Mouse (Mus musculus): ENCODE data around the gene Celf2. TPM values are rescaled to one million over a fixed set of nuclear protein-coding genes. Genes with fewer than 3 reads are reported as not detected.

The Celf2 gene
- polyA plus RNA-seq, 1 experiment from 2014 or later, result 164 TPM

DNA sequence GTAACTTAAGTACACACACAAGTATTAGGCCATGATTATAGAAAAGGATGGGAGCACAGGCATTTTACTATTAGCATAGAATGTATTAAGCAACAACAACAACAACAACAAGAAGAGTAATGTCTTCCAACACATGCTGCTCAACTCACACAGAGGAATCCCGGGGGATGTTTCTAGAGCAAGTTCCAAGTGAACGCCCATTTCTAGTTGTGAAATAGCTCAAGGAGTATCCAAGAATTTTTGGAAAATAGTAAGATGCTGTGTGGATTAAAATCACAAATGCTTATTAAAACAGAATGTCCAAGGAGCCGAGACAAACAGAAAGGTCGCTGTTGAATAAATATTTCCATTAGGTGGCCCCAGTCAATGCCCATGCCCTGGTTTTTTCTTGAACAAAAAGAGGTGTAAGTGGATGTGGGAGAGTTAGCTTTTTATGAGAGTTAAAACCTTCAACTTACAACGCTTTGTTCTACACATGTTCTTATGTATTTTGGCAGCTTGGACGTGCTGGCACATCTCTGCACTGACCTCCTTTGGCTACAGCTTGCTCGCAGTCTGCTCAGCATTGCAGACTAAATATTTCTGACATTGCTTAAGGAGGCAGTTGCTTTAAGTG, 448.8 kb downstream of the Celf2 start:
- Histone ChIP-seq H3K4me2 (no peak overlapping the region), H3K9me3 (no peaks in the 10 kb centered on the region), H3K36me3 (no peaks in the 10 kb centered on the region), H3K4me3 (no peak overlapping the region), H3K4me1 (replicated peaks) (peaks cover 8% of the 10 kb centered on the region), H3K9ac (no peak overlapping the region), H3K27me3 (no peaks in the 10 kb centered on the region), H3K27ac (replicated peaks) (no peak overlapping the region)
- no peak for ATAC-seq (ENCODE audit: low FRiP score, low read depth)
- WGBS, result 81% methylated on average over 7 of the region's 7 CpGs

DNA sequence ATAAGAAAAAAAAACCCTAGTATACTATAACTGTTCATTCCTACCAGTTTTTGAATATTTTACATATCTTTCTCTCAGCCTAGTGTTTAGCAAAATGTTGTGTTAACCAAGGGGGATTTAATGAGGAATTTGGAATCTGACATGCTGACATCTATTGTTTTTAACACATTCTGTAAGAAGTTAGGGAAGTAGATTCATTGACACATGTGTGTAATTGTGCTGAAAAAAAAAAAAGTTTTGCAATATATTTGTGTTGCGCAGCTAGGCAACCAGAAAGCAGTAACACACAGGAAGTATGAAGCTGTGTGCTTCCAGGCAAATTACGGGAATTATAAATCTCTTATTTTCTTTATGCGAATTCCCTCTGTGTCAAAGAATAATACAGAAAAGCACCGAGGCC, 453.0 kb downstream of the Celf2 start:
- WGBS, result 57% methylated on average over 4 of the region's 4 CpGs
- H3K36me3 ChIP-seq, result no peaks in the 10 kb centered on the region
- no peak overlapping the region for H3K27ac ChIP-seq (replicated peaks)
- H3K4me1 ChIP-seq (replicated peaks), result no peaks in the 10 kb centered on the region
- no peak overlapping the region for H3K4me3 ChIP-seq
- ATAC-seq (ENCODE audit: low FRiP score, low read depth), result no peak
- no peaks in the 10 kb centered on the region for H3K27me3 ChIP-seq
- H3K9me3 ChIP-seq, result no peaks in the 10 kb centered on the region
- no peak overlapping the region for H3K9ac ChIP-seq
- no peak overlapping the region for H3K4me2 ChIP-seq

DNA sequence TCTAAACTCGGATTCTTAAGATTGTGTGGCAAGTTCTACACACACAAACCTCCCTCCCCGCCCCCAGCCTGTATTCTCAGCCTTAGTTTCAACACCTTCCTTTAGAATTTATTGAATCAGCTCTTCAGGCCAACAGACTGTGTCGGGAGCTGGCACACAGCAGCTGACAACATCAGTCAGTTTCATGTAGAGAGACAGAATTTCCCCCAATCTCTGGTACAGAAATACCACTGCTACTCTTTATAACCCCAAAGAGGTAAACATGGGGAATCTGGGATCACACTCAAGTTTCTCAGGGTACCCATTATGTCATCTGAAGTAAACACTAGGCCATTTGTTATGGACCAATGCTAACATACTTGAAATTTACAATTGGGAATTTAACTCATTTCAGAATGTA, 453.4 kb downstream of the Celf2 start:
- Histone ChIP-seq H3K27me3 (no peaks in the 10 kb centered on the region), H3K9ac (no peak overlapping the region), H3K27ac (replicated peaks) (no peak overlapping the region), H3K36me3 (no peaks in the 10 kb centered on the region), H3K4me3 (no peak overlapping the region), H3K9me3 (no peaks in the 10 kb centered on the region), H3K4me2 (no peak overlapping the region), H3K4me1 (replicated peaks) (no peaks in the 10 kb centered on the region)
- no peak for ATAC-seq (ENCODE audit: low FRiP score, low read depth)
- WGBS, result 45% methylated on average over 3 of the region's 3 CpGs

DNA sequence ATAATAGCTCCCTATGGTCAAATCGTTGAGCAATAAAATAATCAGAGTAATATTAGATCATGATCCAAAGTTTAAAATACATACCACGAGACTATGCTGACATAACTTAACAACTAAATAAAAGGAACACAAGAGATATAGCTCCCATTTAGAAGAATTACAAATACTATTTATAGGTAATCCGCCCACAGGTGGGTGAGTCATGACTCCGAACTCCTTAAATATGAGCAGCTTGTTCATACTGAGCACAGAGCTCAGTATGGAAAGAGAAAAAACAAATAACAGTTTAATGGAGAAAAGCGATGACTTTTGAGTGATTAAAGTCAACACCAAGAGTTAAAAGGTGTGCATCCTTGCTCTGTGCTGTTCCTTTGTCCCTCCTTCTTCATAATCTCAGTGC, 458.3 kb downstream of the Celf2 start:
- Histone ChIP-seq H3K36me3 (no peaks in the 10 kb centered on the region), H3K27ac (replicated peaks) (no peak overlapping the region), H3K27me3 (no peaks in the 10 kb centered on the region), H3K4me2 (no peak overlapping the region), H3K9me3 (no peaks in the 10 kb centered on the region), H3K4me1 (replicated peaks) (peaks cover 3% of the 10 kb centered on the region; the same call in 1 of the 2 replicates), H3K4me3 (no peak overlapping the region), H3K9ac (no peak overlapping the region)
- WGBS, result 96% methylated on average over 5 of the region's 5 CpGs
- no peak for ATAC-seq (ENCODE audit: low FRiP score, low read depth)

DNA sequence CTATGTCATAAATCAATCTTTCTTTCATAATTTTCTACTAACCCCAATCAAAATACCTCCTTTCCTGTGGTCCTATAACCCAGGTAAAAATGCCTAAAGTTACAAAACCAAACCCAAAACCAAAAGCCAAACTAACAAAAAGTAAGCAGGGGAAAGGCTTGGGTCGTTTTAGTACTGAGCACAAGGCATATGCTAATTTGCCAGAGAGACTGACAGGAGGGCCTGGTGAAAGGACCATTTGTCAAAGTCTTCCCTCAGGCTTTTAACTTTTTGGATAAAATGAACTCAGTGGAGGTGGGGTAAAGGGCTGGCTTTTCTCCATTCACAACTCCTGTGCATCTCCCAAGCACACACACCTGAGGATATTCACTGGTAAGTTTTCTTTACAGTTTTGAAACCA, 463.2 kb downstream of the Celf2 start:
- no peak overlapping the region for H3K9ac ChIP-seq
- WGBS, result 4% methylated on average over 1 of the region's 1 CpGs
- no peaks in the 10 kb centered on the region for H3K9me3 ChIP-seq
- no peaks in the 10 kb centered on the region for H3K27me3 ChIP-seq
- H3K27ac ChIP-seq (replicated peaks), result no peak overlapping the region
- no peak overlapping the region for H3K4me3 ChIP-seq
- no peak for ATAC-seq (ENCODE audit: low FRiP score, low read depth)
- no peak overlapping the region for H3K4me2 ChIP-seq
- H3K4me1 ChIP-seq (replicated peaks), result peaks cover 16% of the 10 kb centered on the region; the same call in 1 of the 2 replicates
- no peaks in the 10 kb centered on the region for H3K36me3 ChIP-seq

DNA sequence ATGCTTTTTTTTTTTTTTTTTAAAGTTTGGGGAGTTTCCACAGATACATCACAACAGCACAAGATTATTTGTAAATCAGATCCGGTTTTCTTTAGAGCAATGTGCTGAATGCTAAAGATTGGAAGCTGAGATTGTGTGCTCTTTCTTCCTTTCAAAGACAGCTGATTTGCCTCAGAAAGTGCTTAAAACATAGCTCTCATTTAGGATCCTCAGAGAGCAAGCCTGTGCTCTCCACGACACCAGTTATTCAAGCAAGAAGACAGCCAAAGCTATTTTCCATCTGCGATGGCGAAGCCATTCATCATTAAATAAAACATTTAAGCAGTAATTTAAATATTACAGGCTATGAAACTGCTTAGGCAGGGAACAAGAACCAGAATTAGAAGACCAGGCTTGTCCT, 463.8 kb downstream of the Celf2 start:
- peaks cover 16% of the 10 kb centered on the region; the same call in 1 of the 2 replicates for H3K4me1 ChIP-seq (replicated peaks)
- WGBS, result 31% methylated on average over 4 of the region's 4 CpGs
- no peak overlapping the region for H3K4me2 ChIP-seq
- peak overlapping the region; percentile 34; the same call in 1 of the 2 replicates for H3K27ac ChIP-seq (replicated peaks)
- H3K9ac ChIP-seq, result no peak overlapping the region
- no peak for ATAC-seq (ENCODE audit: low FRiP score, low read depth)
- H3K27me3 ChIP-seq, result no peaks in the 10 kb centered on the region
- no peaks in the 10 kb centered on the region for H3K36me3 ChIP-seq
- H3K4me3 ChIP-seq, result no peak overlapping the region
- H3K9me3 ChIP-seq, result no peaks in the 10 kb centered on the region

DNA sequence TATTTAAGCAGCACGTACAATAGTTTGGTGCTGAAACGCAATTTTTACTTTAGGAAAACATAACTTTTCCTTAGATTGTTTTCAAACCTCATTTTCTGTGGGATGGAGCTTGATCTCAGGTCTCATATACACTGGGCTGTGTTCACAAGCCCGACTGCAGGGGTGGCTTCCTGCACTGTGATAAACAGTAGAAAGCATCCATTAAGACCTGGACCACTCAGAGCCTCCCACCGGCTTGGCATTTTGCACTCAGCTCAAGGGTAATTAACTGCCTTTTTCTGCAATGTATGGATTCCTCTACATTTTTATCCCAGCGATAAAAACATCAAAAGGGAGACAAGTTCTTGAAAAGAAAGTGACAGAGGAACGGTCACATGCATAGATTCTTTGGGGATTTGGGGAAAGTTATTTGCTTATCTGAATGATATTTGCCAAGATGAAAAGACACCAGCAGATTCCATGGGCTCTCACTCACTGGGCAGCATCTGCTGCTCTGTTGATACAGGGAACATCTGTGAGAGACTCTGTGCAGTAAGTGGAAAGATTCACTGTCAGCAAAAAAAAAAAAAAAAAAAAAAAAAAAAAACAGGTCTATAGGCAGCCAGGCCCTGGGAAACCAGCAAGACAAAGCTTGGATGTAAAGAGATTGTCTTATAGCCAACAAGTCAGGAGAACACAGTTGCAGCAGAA, 465.4 kb downstream of the Celf2 start:
- ATAC-seq (ENCODE audit: low FRiP score, low read depth), result no peak
- Histone ChIP-seq H3K4me3 (no peak overlapping the region), H3K4me2 (no peak overlapping the region), H3K4me1 (replicated peaks) (peaks cover 16% of the 10 kb centered on the region; the same call in 1 of the 2 replicates), H3K27ac (replicated peaks) (0 out of 2 replicates have a peak overlapping the region, but pooled peaks have one; percentile 12), H3K27me3 (no peaks in the 10 kb centered on the region), H3K36me3 (no peaks in the 10 kb centered on the region), H3K9ac (no peak overlapping the region), H3K9me3 (no peaks in the 10 kb centered on the region)
- WGBS, result 57% methylated on average over 6 of the region's 6 CpGs

DNA sequence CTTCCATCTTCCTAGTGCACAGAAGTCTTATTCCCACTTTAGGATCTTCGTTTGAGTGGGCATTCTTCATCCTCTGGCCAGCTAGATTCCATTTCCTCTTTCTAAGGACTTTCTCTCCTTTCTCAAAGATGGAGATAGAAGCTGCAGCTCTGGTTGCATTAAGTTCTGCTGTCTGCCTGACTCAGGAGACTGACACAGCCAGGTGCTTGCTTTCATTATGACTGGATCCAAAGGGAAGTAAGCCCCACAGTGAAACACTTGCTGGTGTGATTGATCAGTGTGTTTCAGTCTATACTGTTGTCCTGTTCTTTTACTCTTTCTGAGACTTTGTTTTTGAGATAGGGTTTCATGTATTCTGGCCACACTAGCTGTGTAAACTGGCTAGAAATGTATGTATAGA, 468.4 kb downstream of the Celf2 start:
- no peak overlapping the region for H3K4me2 ChIP-seq
- WGBS, result 82% methylated on average over 1 of the region's 1 CpGs
- peaks cover 11% of the 10 kb centered on the region; the same call in 1 of the 2 replicates for H3K4me1 ChIP-seq (replicated peaks)
- H3K4me3 ChIP-seq, result no peak overlapping the region
- H3K9me3 ChIP-seq, result no peaks in the 10 kb centered on the region
- H3K27ac ChIP-seq (replicated peaks), result no peak overlapping the region
- no peaks in the 10 kb centered on the region for H3K36me3 ChIP-seq
- no peaks in the 10 kb centered on the region for H3K27me3 ChIP-seq
- no peak overlapping the region for H3K9ac ChIP-seq
- no peak for ATAC-seq (ENCODE audit: low FRiP score, low read depth)

DNA sequence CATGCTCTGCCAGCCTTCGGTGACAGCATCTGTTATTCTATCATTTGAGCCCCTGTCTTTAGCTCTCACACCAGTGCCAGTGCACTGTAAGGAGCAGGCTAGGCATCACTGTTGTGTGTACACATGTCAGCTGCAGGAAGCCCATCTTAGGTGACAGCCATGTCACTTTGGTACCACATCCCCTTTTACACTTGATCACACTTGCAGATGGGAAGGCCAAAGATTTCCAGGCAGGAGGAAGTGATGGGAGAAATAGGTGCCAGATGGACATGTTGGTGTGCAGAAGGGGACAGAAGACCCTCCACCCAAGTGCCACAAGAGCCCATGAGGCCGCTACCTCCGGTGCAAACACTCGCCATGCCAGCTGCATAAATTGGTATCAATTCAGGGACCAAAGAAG, 470.4 kb downstream of the Celf2 start:
- Histone ChIP-seq H3K4me2 (no peak overlapping the region), H3K27me3 (no peaks in the 10 kb centered on the region), H3K27ac (replicated peaks) (no peak overlapping the region), H3K9ac (no peak overlapping the region), H3K4me1 (replicated peaks) (0 out of 2 replicates have a peak, but pooled peaks cover 4% of the 10 kb centered on the region), H3K4me3 (no peak overlapping the region), H3K9me3 (no peaks in the 10 kb centered on the region), H3K36me3 (no peaks in the 10 kb centered on the region)
- peak; percentile 85 for ATAC-seq (ENCODE audit: low FRiP score, low read depth)
- 94% methylated on average over 4 of the region's 4 CpGs for WGBS

DNA sequence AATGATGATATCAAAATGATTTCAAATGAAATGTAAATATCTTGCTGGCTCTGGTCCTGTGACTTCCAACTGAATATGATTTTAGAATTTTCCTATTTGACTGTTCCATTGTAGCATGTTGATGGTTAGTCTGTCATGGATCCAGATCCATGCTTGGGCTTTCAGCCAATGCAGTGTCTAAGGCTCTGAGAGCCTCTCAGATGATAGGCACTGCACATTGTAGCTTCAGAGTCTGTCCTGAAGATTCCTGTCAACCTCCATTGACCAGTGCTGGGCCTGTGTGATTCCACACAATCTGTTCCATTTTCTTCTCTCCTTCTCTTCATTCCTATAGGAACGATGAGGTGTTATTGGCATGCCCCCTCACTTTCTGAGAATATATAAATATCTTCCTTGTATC, 478.0 kb downstream of the Celf2 start:
- Histone ChIP-seq H3K9me3 (no peaks in the 10 kb centered on the region), H3K27me3 (no peaks in the 10 kb centered on the region), H3K4me1 (replicated peaks) (no peaks in the 10 kb centered on the region), H3K9ac (no peak overlapping the region), H3K4me3 (no peak overlapping the region), H3K4me2 (no peak overlapping the region), H3K27ac (replicated peaks) (no peak overlapping the region), H3K36me3 (no peaks in the 10 kb centered on the region)
- ATAC-seq (ENCODE audit: low FRiP score, low read depth), result no peak
- WGBS, result 86% methylated on average over 1 of the region's 1 CpGs

DNA sequence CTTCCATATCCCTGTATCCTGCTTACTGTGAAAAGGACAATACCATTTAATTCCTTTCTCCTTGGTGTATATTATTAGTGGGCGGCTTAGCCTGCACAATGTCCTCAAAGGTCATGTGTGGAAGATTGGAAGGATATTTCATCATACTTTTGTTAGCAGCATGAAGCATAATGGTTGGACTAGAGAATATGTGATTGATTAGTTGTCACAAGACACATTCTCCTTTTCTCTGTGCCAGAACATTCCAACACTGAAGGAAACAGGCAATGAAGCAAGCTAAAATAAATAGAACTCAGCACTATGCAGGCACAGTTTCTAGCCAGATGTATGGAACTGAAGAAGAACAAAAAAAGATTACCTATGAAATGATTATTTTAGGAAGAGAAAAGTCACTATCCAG, 482.6 kb downstream of the Celf2 start:
- no peak overlapping the region for H3K4me2 ChIP-seq
- no peak overlapping the region for H3K9ac ChIP-seq
- H3K27ac ChIP-seq (replicated peaks), result no peak overlapping the region
- WGBS, result 95% methylated on average over 1 of the region's 1 CpGs
- H3K27me3 ChIP-seq, result no peaks in the 10 kb centered on the region
- H3K9me3 ChIP-seq, result no peaks in the 10 kb centered on the region
- H3K36me3 ChIP-seq, result no peaks in the 10 kb centered on the region
- H3K4me3 ChIP-seq, result no peak overlapping the region
- no peaks in the 10 kb centered on the region for H3K4me1 ChIP-seq (replicated peaks)
- no peak for ATAC-seq (ENCODE audit: low FRiP score, low read depth)

DNA sequence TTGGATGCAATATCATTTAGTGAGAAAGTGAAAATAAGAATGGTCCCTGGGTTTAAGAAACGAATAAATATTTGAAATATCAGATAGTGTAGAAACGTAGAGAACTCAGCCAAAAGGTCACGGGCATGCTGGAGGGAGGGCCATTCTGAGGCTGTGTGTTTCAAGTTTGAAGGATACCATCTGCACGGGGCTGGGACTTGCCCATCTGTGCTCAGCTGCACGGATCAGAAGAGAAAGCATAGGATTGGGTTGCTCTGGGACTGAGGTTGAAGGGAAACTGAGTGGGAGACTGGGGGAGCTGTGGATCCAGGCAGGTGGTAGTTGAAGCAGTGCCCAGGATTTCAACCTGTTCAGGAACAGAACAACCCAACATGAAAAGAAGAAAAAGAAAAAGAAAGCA, 483.8 kb downstream of the Celf2 start:
- Histone ChIP-seq H3K4me3 (no peak overlapping the region), H3K4me1 (replicated peaks) (no peaks in the 10 kb centered on the region), H3K9ac (no peak overlapping the region), H3K36me3 (no peaks in the 10 kb centered on the region), H3K9me3 (no peaks in the 10 kb centered on the region), H3K27ac (replicated peaks) (no peak overlapping the region), H3K4me2 (no peak overlapping the region), H3K27me3 (no peaks in the 10 kb centered on the region)
- ATAC-seq (ENCODE audit: low FRiP score, low read depth), result no peak
- WGBS, result 65% methylated on average over 5 of the region's 5 CpGs
